Mouse (Mus musculus): ENCODE data around the gene Drd1. TPM values are rescaled to one million over a fixed set of nuclear protein-coding genes. Genes with fewer than 3 reads are reported as not detected.

The Drd1 gene
- 0.18 and 0.21 TPM in 2 replicates for polyA plus RNA-seq (2015; fragmentation: Nextera tagmentation; extraction: Ambion mirVana)

GRCm38 (mm10) chr13:54055448-54055861 lies at the start of gene Drd1:
Gene Drd1 (minus strand): TSS chr13:54055705.
- no peaks in the 10 kb centered on the region for H3K36me3 ChIP-seq
- peaks cover 22% of the 10 kb centered on the region for H3K27me3 ChIP-seq (replicated peaks)
- H3K4me1 ChIP-seq, result no peaks in the 10 kb centered on the region
- H3K4me2 ChIP-seq, result peak within 1 kb of the TSS; percentile 95
- H3K9me3 ChIP-seq, result no peaks in the 10 kb centered on the region
- H3K9ac ChIP-seq, result no peak within 1 kb of the TSS
- WGBS, result under 1% methylated on average over 31 of the region's 31 CpGs
- H3K27ac ChIP-seq, result no peak within 1 kb of the TSS
- no peak for ATAC-seq (ENCODE audit: insufficient read depth, low FRiP score, low read depth)
- peak within 1 kb of the TSS; percentile 45 for H3K4me3 ChIP-seq (replicated peaks)

- peaks cover 20% of the 10 kb centered on the region for H3K36me3 ChIP-seq
These were observed 48.4 kb upstream of the Drd1 start for GRCm38 (mm10) chr13:54103866-54104265.

GRCm38 (mm10) chr13:54103271-54103670 lies 47.8 kb upstream of the Drd1 start:
- Histone ChIP-seq H3K27ac (no peak overlapping the region), H3K4me3 (replicated peaks) (no peak overlapping the region), H3K9ac (no peak overlapping the region), H3K4me2 (no peak overlapping the region), H3K4me1 (no peaks in the 10 kb centered on the region), H3K36me3 (peaks cover 20% of the 10 kb centered on the region), H3K27me3 (replicated peaks) (no peaks in the 10 kb centered on the region), H3K9me3 (no peaks in the 10 kb centered on the region)
- no peak for ATAC-seq (ENCODE audit: insufficient read depth, low FRiP score, low read depth)
- WGBS, result 81% methylated on average over 3 of the region's 3 CpGs

More at GRCm38 (mm10) chr13:54103866-54104265, 48.4 kb upstream of the Drd1 start:
- Histone ChIP-seq H3K4me1 (no peaks in the 10 kb centered on the region), H3K9me3 (no peaks in the 10 kb centered on the region), H3K9ac (no peak overlapping the region), H3K27me3 (replicated peaks) (no peaks in the 10 kb centered on the region), H3K27ac (no peak overlapping the region), H3K4me2 (no peak overlapping the region), H3K4me3 (replicated peaks) (no peak overlapping the region)
- ATAC-seq (ENCODE audit: insufficient read depth, low FRiP score, low read depth), result no peak
- 84% methylated on average over 10 of the region's 10 CpGs for WGBS

GRCm38 (mm10) chr13:54102061-54102460 lies 46.6 kb upstream of the Drd1 start:
- Histone ChIP-seq H3K4me2 (no peak overlapping the region), H3K9ac (no peak overlapping the region), H3K9me3 (no peaks in the 10 kb centered on the region), H3K4me1 (no peaks in the 10 kb centered on the region), H3K27me3 (replicated peaks) (no peaks in the 10 kb centered on the region), H3K4me3 (replicated peaks) (no peak overlapping the region), H3K27ac (no peak overlapping the region), H3K36me3 (peaks cover 20% of the 10 kb centered on the region)
- 86% methylated on average over 3 of the region's 3 CpGs for WGBS
- no peak for ATAC-seq (ENCODE audit: insufficient read depth, low FRiP score, low read depth)

GRCm38 (mm10) chr13:54101031-54101820 lies 45.7 kb upstream of the Drd1 start:
- H3K27me3 ChIP-seq (replicated peaks), result no peaks in the 10 kb centered on the region
- H3K4me1 ChIP-seq, result no peaks in the 10 kb centered on the region
- no peaks in the 10 kb centered on the region for H3K9me3 ChIP-seq
- peaks cover 17% of the 10 kb centered on the region for H3K36me3 ChIP-seq
- no peak overlapping the region for H3K27ac ChIP-seq
- ATAC-seq (ENCODE audit: insufficient read depth, low FRiP score, low read depth), result no peak
- WGBS, result 64% methylated on average over 15 of the region's 15 CpGs
- no peak overlapping the region for H3K4me2 ChIP-seq
- no peak overlapping the region for H3K4me3 ChIP-seq (replicated peaks)
- no peak overlapping the region for H3K9ac ChIP-seq

GRCm38 (mm10) chr13:54097797-54098196 lies 42.3 kb upstream of the Drd1 start:
- H3K9me3 ChIP-seq, result no peaks in the 10 kb centered on the region
- WGBS, result 87% methylated on average over 6 of the region's 6 CpGs
- no peak overlapping the region for H3K9ac ChIP-seq
- ATAC-seq (ENCODE audit: insufficient read depth, low FRiP score, low read depth), result no peak
- H3K36me3 ChIP-seq, result peaks cover 23% of the 10 kb centered on the region
- H3K4me2 ChIP-seq, result no peak overlapping the region
- no peaks in the 10 kb centered on the region for H3K27me3 ChIP-seq (replicated peaks)
- no peaks in the 10 kb centered on the region for H3K4me1 ChIP-seq
- H3K4me3 ChIP-seq (replicated peaks), result no peak overlapping the region
- H3K27ac ChIP-seq, result no peak overlapping the region

- no peak overlapping the region for H3K27ac ChIP-seq
- WGBS, result 93% methylated on average over 4 of the region's 4 CpGs
- H3K9ac ChIP-seq, result no peak overlapping the region
- no peaks in the 10 kb centered on the region for H3K9me3 ChIP-seq
- no peak overlapping the region for H3K4me3 ChIP-seq (replicated peaks)
- no peak for ATAC-seq (ENCODE audit: insufficient read depth, low FRiP score, low read depth)
- no peaks in the 10 kb centered on the region for H3K4me1 ChIP-seq
- H3K36me3 ChIP-seq, result peaks cover 27% of the 10 kb centered on the region
- H3K27me3 ChIP-seq (replicated peaks), result no peaks in the 10 kb centered on the region
- no peak overlapping the region for H3K4me2 ChIP-seq
These were observed 41.7 kb upstream of the Drd1 start for GRCm38 (mm10) chr13:54097227-54097626.

GRCm38 (mm10) chr13:54095721-54096120 lies 40.2 kb upstream of the Drd1 start:
- no peak for ATAC-seq (ENCODE audit: insufficient read depth, low FRiP score, low read depth)
- Histone ChIP-seq H3K9ac (no peak overlapping the region), H3K27ac (no peak overlapping the region), H3K36me3 (peaks cover 40% of the 10 kb centered on the region), H3K27me3 (replicated peaks) (no peaks in the 10 kb centered on the region), H3K9me3 (no peaks in the 10 kb centered on the region), H3K4me2 (no peak overlapping the region), H3K4me1 (no peaks in the 10 kb centered on the region), H3K4me3 (replicated peaks) (no peak overlapping the region)
- WGBS, result 91% methylated on average over 8 of the region's 8 CpGs

GRCm38 (mm10) chr13:54094963-54095362 lies 39.5 kb upstream of the Drd1 start:
- no peaks in the 10 kb centered on the region for H3K27me3 ChIP-seq (replicated peaks)
- no peak overlapping the region for H3K4me2 ChIP-seq
- no peaks in the 10 kb centered on the region for H3K4me1 ChIP-seq
- H3K9me3 ChIP-seq, result no peaks in the 10 kb centered on the region
- H3K27ac ChIP-seq, result no peak overlapping the region
- 74% methylated on average over 6 of the region's 6 CpGs for WGBS
- peaks cover 40% of the 10 kb centered on the region for H3K36me3 ChIP-seq
- H3K9ac ChIP-seq, result no peak overlapping the region
- ATAC-seq (ENCODE audit: insufficient read depth, low FRiP score, low read depth), result no peak
- no peak overlapping the region for H3K4me3 ChIP-seq (replicated peaks)

- H3K4me3 ChIP-seq (replicated peaks), result no peak overlapping the region
- no peak overlapping the region for H3K27ac ChIP-seq
- H3K9me3 ChIP-seq, result no peaks in the 10 kb centered on the region
- no peak overlapping the region for H3K4me2 ChIP-seq
- no peak overlapping the region for H3K9ac ChIP-seq
- ATAC-seq (ENCODE audit: insufficient read depth, low FRiP score, low read depth), result no peak
- 95% methylated on average over 4 of the region's 4 CpGs for WGBS
- peaks cover 44% of the 10 kb centered on the region for H3K36me3 ChIP-seq
- H3K4me1 ChIP-seq, result no peaks in the 10 kb centered on the region
- H3K27me3 ChIP-seq (replicated peaks), result no peaks in the 10 kb centered on the region
These were observed 38.8 kb upstream of the Drd1 start for GRCm38 (mm10) chr13:54094349-54094748.

GRCm38 (mm10) chr13:54091719-54092118 lies 36.2 kb upstream of the Drd1 start:
- 81% methylated on average over 6 of the region's 6 CpGs for WGBS
- Histone ChIP-seq H3K27ac (no peak overlapping the region), H3K4me3 (replicated peaks) (no peak overlapping the region), H3K4me2 (no peak overlapping the region), H3K27me3 (replicated peaks) (no peaks in the 10 kb centered on the region), H3K36me3 (peaks cover 53% of the 10 kb centered on the region), H3K4me1 (no peaks in the 10 kb centered on the region), H3K9ac (no peak overlapping the region), H3K9me3 (no peaks in the 10 kb centered on the region)
- ATAC-seq (ENCODE audit: insufficient read depth, low FRiP score, low read depth), result no peak

GRCm38 (mm10) chr13:54085266-54085665 lies 29.8 kb upstream of the Drd1 start:
- Histone ChIP-seq H3K27me3 (replicated peaks) (no peaks in the 10 kb centered on the region), H3K4me1 (0 out of 2 replicates have a peak, but pooled peaks cover under 1% of the 10 kb centered on the region), H3K4me3 (replicated peaks) (no peak overlapping the region), H3K27ac (no peak overlapping the region), H3K4me2 (no peak overlapping the region), H3K9ac (no peak overlapping the region), H3K36me3 (peaks cover 27% of the 10 kb centered on the region; the same call in 1 of the 2 replicates), H3K9me3 (no peaks in the 10 kb centered on the region)
- 85% methylated on average over 18 of the region's 18 CpGs for WGBS
- no peak for ATAC-seq (ENCODE audit: insufficient read depth, low FRiP score, low read depth)
